Mouse (Mus musculus): ENCODE measurements around the gene Spg7. TPM values are rescaled to one million over a fixed set of nuclear protein-coding genes. Genes with fewer than 3 reads are reported as not detected.

Spg7 gene
- polyA plus RNA-seq, 1 experiment from 2014 or later: 34.2 TPM

DNA sequence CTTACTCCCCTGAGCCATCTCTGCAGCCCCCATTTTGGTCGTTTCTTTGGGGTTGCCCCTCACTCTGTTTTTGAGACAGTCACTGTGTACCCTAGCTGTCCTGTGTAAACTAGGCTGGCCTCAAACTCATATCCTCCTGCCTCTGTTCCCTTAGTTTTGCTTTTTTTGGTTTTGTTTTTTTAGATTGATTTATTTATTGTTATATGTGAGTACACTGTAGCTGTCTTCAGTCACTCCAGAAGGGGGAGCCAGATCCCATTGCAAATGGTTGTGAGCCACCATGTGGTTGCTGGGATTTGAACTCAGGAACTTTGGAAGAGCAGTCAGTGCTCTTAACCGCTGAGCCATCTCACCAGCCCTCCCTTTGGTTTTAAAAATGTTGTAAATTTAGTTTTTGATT is 43.8 kb downstream of the Spg7 start:
- peak; percentile 30 for DNase-seq (ENCODE audit: low spot score)
- Histone ChIP-seq H3K27ac (ENCODE audit: low read depth, low read length) (no peak overlapping the region), H3K9me3 (replicated peaks; ENCODE audit: control insufficient read depth, low read length) (no peaks in the 10 kb centered on the region), H3K4me2 (ENCODE audit: low read length) (no peak overlapping the region), H3K27me3 (replicated peaks; ENCODE audit: control insufficient read depth, insufficient read depth, low read length) (no peaks in the 10 kb centered on the region), H3K4me1 (ENCODE audit: control insufficient read depth, insufficient read depth, low read length) (peaks cover 6% of the 10 kb centered on the region), H3K36me3 (ENCODE audit: control insufficient read depth, insufficient read depth, low read length) (peaks cover 28% of the 10 kb centered on the region), H3K4me3 (ENCODE audit: low read depth, low read length) (no peak overlapping the region), H3K9ac (ENCODE audit: low read length) (no peak overlapping the region)
- ATAC-seq: no peak
- 40% methylated on average over 2 of the region's 2 CpGs for WGBS

GRCm38 (mm10) chr8:123108010-123108409 is 45.3 kb downstream of the Spg7 start:
- Histone ChIP-seq H3K4me2 (ENCODE audit: low read length) (no peak overlapping the region), H3K9me3 (replicated peaks; ENCODE audit: control insufficient read depth, low read length) (no peaks in the 10 kb centered on the region), H3K36me3 (ENCODE audit: control insufficient read depth, insufficient read depth, low read length) (peaks cover 27% of the 10 kb centered on the region), H3K9ac (ENCODE audit: low read length) (no peak overlapping the region), H3K4me3 (ENCODE audit: low read depth, low read length) (no peak overlapping the region), H3K27me3 (replicated peaks; ENCODE audit: control insufficient read depth, insufficient read depth, low read length) (no peaks in the 10 kb centered on the region), H3K4me1 (ENCODE audit: control insufficient read depth, insufficient read depth, low read length) (peaks cover 6% of the 10 kb centered on the region), H3K27ac (ENCODE audit: low read depth, low read length) (no peak overlapping the region)
- DNase-seq (ENCODE audit: low spot score) (no peak), ATAC-seq (no peak)
- 57% methylated on average over 1 of the region's 1 CpGs for WGBS

DNA sequence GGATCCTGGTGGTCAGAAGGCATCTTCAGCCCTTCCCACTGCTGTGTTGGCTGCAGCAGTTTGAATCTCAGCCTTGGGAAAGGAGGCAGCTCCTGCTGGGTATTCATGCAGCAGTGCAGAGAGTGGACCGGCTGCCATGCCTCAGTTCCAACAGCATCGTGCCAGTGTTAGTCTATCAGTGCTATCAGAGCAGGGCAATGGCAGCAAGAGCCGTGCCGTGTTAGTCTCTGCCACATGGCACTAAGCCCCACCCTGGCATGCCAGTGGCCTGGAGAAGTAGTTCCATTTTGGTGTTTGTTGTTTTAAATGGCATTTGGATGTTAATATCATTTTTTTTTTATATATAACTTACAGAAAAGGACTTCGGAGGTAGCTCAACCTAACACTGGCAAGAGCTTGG is 46.2 kb downstream of the Spg7 start:
- H3K27ac ChIP-seq (ENCODE audit: low read depth, low read length): no peak overlapping the region
- H3K4me3 ChIP-seq (ENCODE audit: low read depth, low read length): no peak overlapping the region
- DNase-seq (ENCODE audit: low spot score) (no peak), ATAC-seq (no peak)
- H3K9ac ChIP-seq (ENCODE audit: low read length): no peak overlapping the region
- H3K9me3 ChIP-seq (replicated peaks; ENCODE audit: control insufficient read depth, low read length): no peaks in the 10 kb centered on the region
- H3K4me2 ChIP-seq (ENCODE audit: low read length): no peak overlapping the region
- no peaks in the 10 kb centered on the region for H3K27me3 ChIP-seq (replicated peaks; ENCODE audit: control insufficient read depth, insufficient read depth, low read length)
- peaks cover 18% of the 10 kb centered on the region for H3K36me3 ChIP-seq (ENCODE audit: control insufficient read depth, insufficient read depth, low read length)
- 90% methylated on average over 5 of the region's 5 CpGs for WGBS
- H3K4me1 ChIP-seq (ENCODE audit: control insufficient read depth, insufficient read depth, low read length): no peaks in the 10 kb centered on the region

GRCm38 (mm10) chr8:123110649-123111048 is 47.9 kb downstream of the Spg7 start:
- H3K27me3 ChIP-seq (replicated peaks; ENCODE audit: control insufficient read depth, insufficient read depth, low read length): peaks cover 1% of the 10 kb centered on the region; the same call in 1 of the 2 replicates
- peak; percentile 71 for ATAC-seq
- H3K9me3 ChIP-seq (replicated peaks; ENCODE audit: control insufficient read depth, low read length): no peaks in the 10 kb centered on the region
- WGBS: 19% methylated on average over 4 of the region's 4 CpGs
- H3K36me3 ChIP-seq (ENCODE audit: control insufficient read depth, insufficient read depth, low read length): peaks cover under 1% of the 10 kb centered on the region
- peak; percentile 62 for DNase-seq (ENCODE audit: low spot score)
- H3K4me1 ChIP-seq (ENCODE audit: control insufficient read depth, insufficient read depth, low read length): no peaks in the 10 kb centered on the region
- no peak overlapping the region for H3K27ac ChIP-seq (ENCODE audit: low read depth, low read length)
- H3K9ac ChIP-seq (ENCODE audit: low read length): no peak overlapping the region
- no peak overlapping the region for H3K4me2 ChIP-seq (ENCODE audit: low read length)
- H3K4me3 ChIP-seq (ENCODE audit: low read depth, low read length): no peak overlapping the region

- Histone ChIP-seq H3K4me1 (ENCODE audit: control insufficient read depth, insufficient read depth, low read length) (peaks cover 2% of the 10 kb centered on the region; the same call in 1 of the 2 replicates), H3K27ac (ENCODE audit: low read depth, low read length) (no peak overlapping the region), H3K9me3 (replicated peaks; ENCODE audit: control insufficient read depth, low read length) (no peaks in the 10 kb centered on the region), H3K4me3 (ENCODE audit: low read depth, low read length) (no peak overlapping the region), H3K27me3 (replicated peaks; ENCODE audit: control insufficient read depth, insufficient read depth, low read length) (peaks cover 24% of the 10 kb centered on the region), H3K36me3 (ENCODE audit: control insufficient read depth, insufficient read depth, low read length) (no peaks in the 10 kb centered on the region), H3K4me2 (ENCODE audit: low read length) (no peak overlapping the region), H3K9ac (ENCODE audit: low read length) (no peak overlapping the region)
- no peak for DNase-seq (ENCODE audit: low spot score)
- WGBS: 70% methylated on average over 9 of the region's 9 CpGs
- no peak for ATAC-seq
Measured at GRCm38 (mm10) chr8:123112892-123113291, 50.1 kb downstream of the Spg7 start.

GRCm38 (mm10) chr8:123113908-123114469 is 51.2 kb downstream of the Spg7 start:
- 80% methylated on average over 2 of the region's 2 CpGs for WGBS
- peaks cover 4% of the 10 kb centered on the region; the same call in 1 of the 2 replicates for H3K4me1 ChIP-seq (ENCODE audit: control insufficient read depth, insufficient read depth, low read length)
- peaks cover 33% of the 10 kb centered on the region for H3K27me3 ChIP-seq (replicated peaks; ENCODE audit: control insufficient read depth, insufficient read depth, low read length)
- DNase-seq (ENCODE audit: low spot score): no peak
- H3K4me2 ChIP-seq (ENCODE audit: low read length): no peak overlapping the region
- no peak overlapping the region for H3K27ac ChIP-seq (ENCODE audit: low read depth, low read length)
- no peak overlapping the region for H3K9ac ChIP-seq (ENCODE audit: low read length)
- H3K9me3 ChIP-seq (replicated peaks; ENCODE audit: control insufficient read depth, low read length): no peaks in the 10 kb centered on the region
- H3K36me3 ChIP-seq (ENCODE audit: control insufficient read depth, insufficient read depth, low read length): no peaks in the 10 kb centered on the region
- H3K4me3 ChIP-seq (ENCODE audit: low read depth, low read length): no peak overlapping the region
- no peak for ATAC-seq

DNA sequence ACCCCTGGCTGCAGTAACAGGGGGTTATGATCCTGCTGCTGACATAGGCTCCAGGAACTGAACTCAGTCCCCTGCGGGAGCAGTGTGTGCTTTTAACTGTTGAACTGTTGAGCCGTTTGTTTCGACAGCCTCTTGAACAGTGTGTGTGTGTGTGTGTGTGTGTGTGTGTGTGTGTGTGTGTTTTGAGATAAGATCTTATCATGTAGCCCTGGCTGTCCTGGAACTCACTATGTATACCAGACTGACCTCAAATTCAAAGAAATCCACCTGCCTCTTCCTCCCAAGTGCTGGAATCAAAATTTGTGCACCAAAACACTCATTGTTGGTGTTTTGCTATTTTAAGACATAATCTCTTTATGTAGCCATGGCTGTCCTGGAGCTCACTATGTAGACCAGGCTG is 51.9 kb downstream of the Spg7 start:
- H3K4me3 ChIP-seq (ENCODE audit: low read depth, low read length): no peak overlapping the region
- H3K4me1 ChIP-seq (ENCODE audit: control insufficient read depth, insufficient read depth, low read length): peaks cover 4% of the 10 kb centered on the region; the same call in 1 of the 2 replicates
- no peak overlapping the region for H3K9ac ChIP-seq (ENCODE audit: low read length)
- no peak overlapping the region for H3K4me2 ChIP-seq (ENCODE audit: low read length)
- H3K9me3 ChIP-seq (replicated peaks; ENCODE audit: control insufficient read depth, low read length): no peaks in the 10 kb centered on the region
- H3K27ac ChIP-seq (ENCODE audit: low read depth, low read length): no peak overlapping the region
- H3K36me3 ChIP-seq (ENCODE audit: control insufficient read depth, insufficient read depth, low read length): no peaks in the 10 kb centered on the region
- DNase-seq (ENCODE audit: low spot score): no peak
- WGBS: 74% methylated on average over 3 of the region's 3 CpGs
- ATAC-seq: no peak
- H3K27me3 ChIP-seq (replicated peaks; ENCODE audit: control insufficient read depth, insufficient read depth, low read length): peaks cover 40% of the 10 kb centered on the region

GRCm38 (mm10) chr8:123117127-123117731 is 54.5 kb downstream of the Spg7 start, which contains the start of gene Cpne7:
Cpne7 (plus strand) TSS chr8:123117374.
- H3K4me1 ChIP-seq (ENCODE audit: control insufficient read depth, insufficient read depth, low read length): peaks cover 4% of the 10 kb centered on the region; the same call in 1 of the 2 replicates
- no peak for DNase-seq (ENCODE audit: low spot score)

GRCm38 (mm10) chr8:123117744-123118143 is 55.0 kb downstream of the Spg7 start:
- ATAC-seq: no peak
- Histone ChIP-seq H3K4me3 (ENCODE audit: low read depth, low read length) (peak overlapping the region; percentile 42), H3K4me2 (ENCODE audit: low read length) (peak overlapping the region; percentile 75), H3K9me3 (replicated peaks; ENCODE audit: control insufficient read depth, low read length) (no peaks in the 10 kb centered on the region), H3K27ac (ENCODE audit: low read depth, low read length) (no peak overlapping the region), H3K4me1 (ENCODE audit: control insufficient read depth, insufficient read depth, low read length) (peaks cover 4% of the 10 kb centered on the region; the same call in 1 of the 2 replicates), H3K9ac (ENCODE audit: low read length) (peak overlapping the region; percentile 54; the same call in 1 of the 2 replicates), H3K36me3 (ENCODE audit: control insufficient read depth, insufficient read depth, low read length) (no peaks in the 10 kb centered on the region), H3K27me3 (replicated peaks; ENCODE audit: control insufficient read depth, insufficient read depth, low read length) (peaks cover 41% of the 10 kb centered on the region)
- WGBS: 3% methylated on average over 17 of the region's 17 CpGs
- DNase-seq (ENCODE audit: low spot score): no peak

More at GRCm38 (mm10) chr8:123117127-123117731, 54.5 kb downstream of the Spg7 start, which contains the start of gene Cpne7:
- H3K9me3 ChIP-seq (replicated peaks; ENCODE audit: control insufficient read depth, low read length): no peaks in the 10 kb centered on the region
- H3K4me2 ChIP-seq (ENCODE audit: low read length): peak within 1 kb of the TSS; percentile 75
- ATAC-seq: 0 out of 2 replicates have a peak, but pooled peaks have one; percentile 18
- peaks cover 41% of the 10 kb centered on the region for H3K27me3 ChIP-seq (replicated peaks; ENCODE audit: control insufficient read depth, insufficient read depth, low read length)
- no peaks in the 10 kb centered on the region for H3K36me3 ChIP-seq (ENCODE audit: control insufficient read depth, insufficient read depth, low read length)
- peak within 1 kb of the TSS; percentile 42 for H3K4me3 ChIP-seq (ENCODE audit: low read depth, low read length)
- no peak within 1 kb of the TSS for H3K27ac ChIP-seq (ENCODE audit: low read depth, low read length)
- H3K9ac ChIP-seq (ENCODE audit: low read length): peak within 1 kb of the TSS; percentile 54
- WGBS: under 1% methylated on average over 51 of the region's 51 CpGs
